19 mouse cellular contexts compared by ENCODE assay signal in genomic region chr14:114485781-114486180, GRCm38 (mm10).
DNase-seq lines count a peak whose midpoint lies in the region; ATAC-seq and TF ChIP-seq lines count a peak whose summit lies in the region.
"Had no signal": no experiment of that assay in that cellular context is flagged by ENCODE, and none has a peak within 500 bp of the region (broad histone marks: within the 10 kb centered on the region; RNA-seq: fewer than 3 reads in every experiment).

No protein-coding gene starts in this region.

- H3K9me3 ChIP-seq in intestine, embryonic 15.5 days, result no peaks in the 10 kb centered on the region
- no peaks in the 10 kb centered on the region for H3K9me3 ChIP-seq in intestine, postnatal 0 days (ENCODE audit: control insufficient read depth)
- H3K9me3 ChIP-seq in intestine, embryonic 16.5 days (ENCODE audit: control insufficient read depth, low read length), result no peaks in the 10 kb centered on the region

- no peak for TF ChIP-seq CTCF in intestine, postnatal 0 days (IDR thresholded peaks at IDR 0.05; ENCODE audit: low read depth)

- ATAC-seq in intestine, embryonic 15.5 days, result peak; percentile 56; the same call in 1 of the 2 replicates
- ATAC-seq in intestine, postnatal 0 days, result no peak
- peak; percentile 76 for ATAC-seq in intestine, embryonic 16.5 days
- ATAC-seq: activated CD4-positive, CD25-positive, alpha-beta regulatory T cell, adult 4 months; CD4-positive, CD25-positive, alpha-beta regulatory T cell, adult 4 months; Patski had no signal

- H3K4me2 ChIP-seq in intestine, embryonic 15.5 days (replicated peaks), result no peak overlapping the region
- H3K4me2 ChIP-seq in intestine, postnatal 0 days (replicated peaks; ENCODE audit: low read depth), result no peak overlapping the region
- no peak overlapping the region for H3K4me2 ChIP-seq in intestine, embryonic 16.5 days (ENCODE audit: low read depth, low read length)

- no peak overlapping the region for H3K9ac ChIP-seq in intestine, embryonic 15.5 days
- H3K9ac ChIP-seq in intestine, postnatal 0 days (ENCODE audit: low read depth, low read length), result no peak overlapping the region
- H3K9ac ChIP-seq in intestine, embryonic 16.5 days (ENCODE audit: low read depth, low read length), result no peak overlapping the region

- H3K4me3 ChIP-seq in intestine, embryonic 15.5 days (replicated peaks), result no peak overlapping the region
- no peak overlapping the region for H3K4me3 ChIP-seq in intestine, postnatal 0 days (ENCODE audit: low read depth, low read length)
- no peak overlapping the region for H3K4me3 ChIP-seq in intestine, embryonic 16.5 days (ENCODE audit: low read length)

- H3K27ac ChIP-seq in intestine, embryonic 15.5 days, result no peak overlapping the region
- H3K27ac ChIP-seq in intestine, postnatal 0 days (ENCODE audit: low read depth, low read length), result no peak overlapping the region
- H3K27ac ChIP-seq in intestine, embryonic 16.5 days (ENCODE audit: low read length), result no peak overlapping the region

- no peaks in the 10 kb centered on the region for H3K27me3 ChIP-seq in intestine, embryonic 15.5 days (replicated peaks)
- no peaks in the 10 kb centered on the region for H3K27me3 ChIP-seq in intestine, postnatal 0 days (replicated peaks; ENCODE audit: control insufficient read depth, insufficient read depth, low read length)
- no peaks in the 10 kb centered on the region for H3K27me3 ChIP-seq in intestine, embryonic 16.5 days (replicated peaks; ENCODE audit: control insufficient read depth, insufficient read depth, low read length)
- H3K27me3 ChIP-seq: CH12.LX, Patski had no signal

- no peaks in the 10 kb centered on the region for H3K36me3 ChIP-seq in intestine, embryonic 15.5 days
- no peaks in the 10 kb centered on the region for H3K36me3 ChIP-seq in intestine, postnatal 0 days (ENCODE audit: control insufficient read depth, insufficient read depth)
- no peaks in the 10 kb centered on the region for H3K36me3 ChIP-seq in intestine, embryonic 16.5 days (ENCODE audit: control insufficient read depth, insufficient read depth, low read length)
- H3K36me3 ChIP-seq: G1E had no signal

- 87% methylated on average over 4 of the region's 4 CpGs for WGBS in intestine, embryonic 15.5 days
- 54% methylated on average over 4 of the region's 4 CpGs for WGBS in intestine, postnatal 0 days
- WGBS in intestine, embryonic 16.5 days, result 80% methylated on average over 4 of the region's 4 CpGs

- no peak for DNase-seq in urinary bladder, postnatal 36 days (ENCODE audit: low spot score in 2 of 2)
- DNase-seq: adrenal gland, adult 2 months; adrenal gland, adult 8-10 months; adrenal gland, postnatal 10 days; adrenal gland, postnatal 14 days; adrenal gland, postnatal 25 days; adrenal gland, postnatal 36 days; B cell, adult 2 months; cerebellum, adult 11 months; cerebellum, adult 11-12 months; cerebellum, adult 18-20 months had no signal

- no peaks in the 10 kb centered on the region for H3K4me1 ChIP-seq in intestine, embryonic 15.5 days (replicated peaks)
- H3K4me1 ChIP-seq in intestine, postnatal 0 days (replicated peaks; ENCODE audit: control insufficient read depth, insufficient read depth, low read length), result no peaks in the 10 kb centered on the region
- H3K4me1 ChIP-seq in intestine, embryonic 16.5 days (ENCODE audit: control insufficient read depth, insufficient read depth, low read length), result no peaks in the 10 kb centered on the region
